In genomic region chr1:131064202-131064601, GRCm38 (mm10) we compare ENCODE assay signal across 16 mouse cellular contexts. TPM values are rescaled to one million over a fixed set of nuclear protein-coding genes. Genes with fewer than 3 reads are reported as not detected.
DNase-seq lines count a peak whose midpoint lies in the region; ATAC-seq and TF ChIP-seq lines count a peak whose summit lies in the region.
"Had no signal": no experiment of that assay in that cellular context is flagged by ENCODE, and none has a peak within 500 bp of the region (broad histone marks: within the 10 kb centered on the region; RNA-seq: fewer than 3 reads in every experiment).

No protein-coding gene starts in this region.

- H3K36me3 ChIP-seq in heart, postnatal 0 days (replicated peaks; ENCODE audit: control insufficient read depth, insufficient read depth, low read length), result 0 out of 2 replicates have a peak, but pooled peaks cover 5% of the 10 kb centered on the region
- peaks cover 3% of the 10 kb centered on the region; the same call in 1 of the 2 replicates for H3K36me3 ChIP-seq in heart, embryonic 11.5 days (ENCODE audit: control insufficient read depth, insufficient read depth, low read length)
- H3K36me3 ChIP-seq in liver, embryonic 11.5 days (ENCODE audit: control insufficient read depth, insufficient read depth, low read length), result no peaks in the 10 kb centered on the region

- no peaks in the 10 kb centered on the region for H3K9me3 ChIP-seq in heart, postnatal 0 days (replicated peaks; ENCODE audit: control insufficient read depth, low read length)
- no peaks in the 10 kb centered on the region for H3K9me3 ChIP-seq in heart, embryonic 11.5 days (replicated peaks; ENCODE audit: control insufficient read depth, low read length)
- no peaks in the 10 kb centered on the region for H3K9me3 ChIP-seq in liver, embryonic 11.5 days (ENCODE audit: control insufficient read depth, low read length)

- WGBS in heart, postnatal 0 days, result 24% methylated on average over 6 of the region's 6 CpGs
- 39% methylated on average over 6 of the region's 6 CpGs for WGBS in heart, embryonic 11.5 days (ENCODE audit: insufficient replicate concordance)
- 47% methylated on average over 6 of the region's 6 CpGs for WGBS in liver, embryonic 11.5 days
- 87% methylated on average over 6 of the region's 6 CpGs for WGBS in cerebellum, adult 2 months

- no peak for TF ChIP-seq CTCF in heart, postnatal 0 days (IDR thresholded peaks at IDR 0.05; ENCODE audit: low read depth)
- TF ChIP-seq CTCF in cerebellum, adult 2 months (IDR thresholded peaks at IDR 0.05; ENCODE audit: borderline replicate concordance, insufficient read depth, low read depth, low read length), result no peak

- H3K4me3 ChIP-seq in heart, postnatal 0 days (ENCODE audit: low read depth, low read length), result no peak overlapping the region
- no peak overlapping the region for H3K4me3 ChIP-seq in heart, embryonic 11.5 days (ENCODE audit: low read depth, low read length)
- no peak overlapping the region for H3K4me3 ChIP-seq in liver, embryonic 11.5 days (ENCODE audit: low read depth, low read length)
- no peak overlapping the region for H3K4me3 ChIP-seq in cerebellum, adult 2 months (replicated peaks; ENCODE audit: insufficient read depth, low read depth, low read length)

- no peak for TF ChIP-seq POLR2A in cerebellum, adult 2 months (IDR thresholded peaks at IDR 0.05; ENCODE audit: borderline replicate concordance, insufficient read depth, low read length)

- ATAC-seq in heart, postnatal 0 days (ENCODE audit: insufficient read depth, low read depth), result no peak
- no peak for ATAC-seq in heart, embryonic 11.5 days (replicated peaks; ENCODE audit: insufficient number of reproducible peaks, low FRiP score, low TSS enrichment)
- ATAC-seq in liver, embryonic 11.5 days (replicated peaks; ENCODE audit: low FRiP score), result peak; percentile 53; the same call in 1 of the 2 replicates

- H3K27ac ChIP-seq in heart, postnatal 0 days (ENCODE audit: low read depth), result peak overlapping the region; percentile 39
- no peak overlapping the region for H3K27ac ChIP-seq in heart, embryonic 11.5 days (ENCODE audit: low read depth, low read length)
- H3K27ac ChIP-seq in liver, embryonic 11.5 days (ENCODE audit: low read depth, low read length), result no peak overlapping the region
- H3K27ac ChIP-seq in cerebellum, adult 2 months (ENCODE audit: insufficient read depth, low read length), result no peak overlapping the region

- H3K9ac ChIP-seq in heart, postnatal 0 days (replicated peaks; ENCODE audit: low read depth, low read length), result no peak overlapping the region
- no peak overlapping the region for H3K9ac ChIP-seq in heart, embryonic 11.5 days (ENCODE audit: low read depth, low read length)
- no peak overlapping the region for H3K9ac ChIP-seq in liver, embryonic 11.5 days (ENCODE audit: low read depth, low read length)

- no peaks in the 10 kb centered on the region for H3K27me3 ChIP-seq in heart, postnatal 0 days (ENCODE audit: control insufficient read depth, insufficient read depth, low read length)
- no peaks in the 10 kb centered on the region for H3K27me3 ChIP-seq in heart, embryonic 11.5 days (ENCODE audit: control insufficient read depth, insufficient read depth, low read length)
- H3K27me3 ChIP-seq in liver, embryonic 11.5 days (replicated peaks; ENCODE audit: control insufficient read depth, insufficient read depth, low read length), result no peaks in the 10 kb centered on the region
- no peaks in the 10 kb centered on the region for H3K27me3 ChIP-seq in cerebellum, adult 2 months (ENCODE audit: control insufficient read depth, insufficient read depth, low read length)

- DNase-seq in heart, postnatal 0 days (ENCODE audit: low spot score), result no peak
- peak; percentile 25 for DNase-seq in CD4-positive, CD25-positive, alpha-beta regulatory T cell, adult 2 months (ENCODE audit: low read depth, low spot score)
- peak; percentile 55 for DNase-seq in MEL-GATA-1-ER (ENCODE audit: extremely low read depth, low read depth)
- DNase-seq in liver, embryonic 11.5 days (ENCODE audit: low spot score), result no peak
- no peak for DNase-seq in thymus, postnatal 10 days (ENCODE audit: low spot score in 2 of 2)
- DNase-seq in ovary, postnatal 36 days (ENCODE audit: low spot score), result no peak
- DNase-seq in cerebellum, adult 2 months, result no peak
- DNase-seq: adrenal gland, adult 8-10 months; cerebellum, adult 11-12 months; gastrocnemius, postnatal 10 days; lung, postnatal 14 days; thymus, postnatal 4 days had no signal

- H3K4me1 ChIP-seq in heart, postnatal 0 days (ENCODE audit: control insufficient read depth, insufficient read depth), result peaks cover 53% of the 10 kb centered on the region
- H3K4me1 ChIP-seq in heart, embryonic 11.5 days (ENCODE audit: control insufficient read depth, insufficient read depth, low read length), result peaks cover 58% of the 10 kb centered on the region
- peaks cover 53% of the 10 kb centered on the region for H3K4me1 ChIP-seq in liver, embryonic 11.5 days (replicated peaks; ENCODE audit: control insufficient read depth, insufficient read depth, low read length)
- peaks cover 12% of the 10 kb centered on the region for H3K4me1 ChIP-seq in cerebellum, adult 2 months (ENCODE audit: control insufficient read depth, insufficient read depth, low read length)

- H3K4me2 ChIP-seq in heart, postnatal 0 days (ENCODE audit: low read depth, low read length), result no peak overlapping the region
- H3K4me2 ChIP-seq in heart, embryonic 11.5 days, result no peak overlapping the region
- H3K4me2 ChIP-seq in liver, embryonic 11.5 days, result no peak overlapping the region

- no peak for TF ChIP-seq EP300 in heart, postnatal 0 days (IDR thresholded peaks at IDR 0.05; ENCODE audit: low read depth)

RNA-seq across cellular contexts. Expression of gene Mapkapk2, which starts 33.4 kb away (rescaled TPM):
- 302 and 348 TPM in 2 replicates for total RNA-seq in heart, postnatal 0 days (2014; rRNA removed; ENCODE audit: low replicate concordance)
- polyA plus RNA-seq in heart, postnatal 0 days (2015; fragmentation: Nextera tagmentation; extraction: Ambion mirVana), result 62.6 and 69.9 TPM in 2 replicates
- polyA plus RNA-seq in heart, embryonic 11.5 days (2014; fragmentation: Nextera tagmentation; extraction: Ambion mirVana), result 51.4 and 57.6 TPM in 2 replicates
- 26.9 and 30.1 TPM in 2 replicates for polyA plus RNA-seq in liver, embryonic 11.5 days (2014; fragmentation: Nextera tagmentation; extraction: Ambion mirVana)
- polyA plus RNA-seq in cerebellum, adult 2 months (2012; rRNA removed), result 34.0 and 35.8 TPM in 2 replicates

RNA-seq across cellular contexts. Expression of gene Il10, which starts 44.6 kb away (rescaled TPM):
- total RNA-seq in heart, postnatal 0 days (2014; rRNA removed; ENCODE audit: low replicate concordance), result not detected in 2 replicates
- polyA plus RNA-seq in heart, postnatal 0 days (2015; fragmentation: Nextera tagmentation; extraction: Ambion mirVana), result not detected in 2 replicates
- polyA plus RNA-seq in heart, embryonic 11.5 days (2014; fragmentation: Nextera tagmentation; extraction: Ambion mirVana), result not detected in 2 replicates
- not detected in 2 replicates for polyA plus RNA-seq in liver, embryonic 11.5 days (2014; fragmentation: Nextera tagmentation; extraction: Ambion mirVana)
- not detected in 2 replicates for polyA plus RNA-seq in cerebellum, adult 2 months (2012; rRNA removed)
- total RNA-seq: gastrocnemius, postnatal 10 days; layer of hippocampus, adult 18-20 months; left cerebral cortex, postnatal 36 days; neutrophil, adult 5-6 weeks had no signal

Comparison
In these comparisons a context has a peak if more than half of its experiments do, and no peak if none do; other contexts are left out.
1. DNase-seq: peak in CD4-positive, CD25-positive, alpha-beta regulatory T cell, adult 2 months (single experiment) and MEL-GATA-1-ER (single experiment); none in heart, postnatal 0 days (single experiment), liver, embryonic 11.5 days (single experiment), thymus, postnatal 10 days (0 of 2), ovary, postnatal 36 days (single experiment) and cerebellum, adult 2 months (0 of 2).